Mouse (Mus musculus): ENCODE results near the gene Gm20431.

DNA sequence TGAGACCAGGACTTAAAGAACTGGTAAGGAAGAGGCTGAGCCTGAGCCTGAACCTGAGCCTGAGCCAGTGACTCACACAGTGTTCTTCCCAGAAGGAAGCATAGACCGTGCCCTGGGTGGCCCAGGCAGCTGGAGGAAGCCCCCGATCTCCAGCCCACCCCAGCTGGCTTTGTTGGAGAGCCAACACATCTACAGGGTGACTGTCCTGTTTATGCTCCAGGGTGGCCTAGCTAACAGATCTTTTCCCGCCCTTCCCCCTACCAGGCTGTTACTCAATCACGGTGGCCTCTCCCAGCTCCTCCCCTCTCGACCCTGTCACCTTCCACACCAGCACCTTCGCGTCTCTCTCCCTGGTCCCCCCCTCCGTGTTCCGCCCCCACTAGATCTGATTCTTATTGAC, 74.3 kb downstream of the Gm20431 start:
- TF ChIP-seq CTCF (conservative IDR thresholded peaks at IDR 0.05; ENCODE audit: low read length) (no peak), POU5F1 (IDR thresholded peaks at IDR 0.05; ENCODE audit: borderline replicate concordance, low read length) (no peak), NANOG (IDR thresholded peaks at IDR 0.05; ENCODE audit: borderline replicate concordance, low read length) (no peak)
